Mouse (Mus musculus) MEL (cell line): Measurements from ENCODE around the gene Ncaph2.

Source experiments
- CTCF ChIP-seq, 3 experiments: IDR thresholded peaks in 2 of 3; conservative IDR thresholded peaks in 1 of 3; 2 replicates each; pipeline ENCODE4 v1.5.1; 2011 to 2012; ENCODE audit warnings: low read length in 3 of 3, low read depth in 2 of 3, mild to moderate bottlenecking in 2 of 3, improper control_type of control experiment in 1 of 3, inconsistent platforms in 1 of 3, mixed read lengths in 1 of 3, moderate library complexity in 1 of 3; ENCODE audit not compliant: control insufficient read depth in 1 of 3, insufficient read depth in 1 of 3, poor library complexity in 1 of 3, severe bottlenecking in 1 of 3
- E2F4 ChIP-seq: IDR thresholded peaks from 2 replicates; pipeline ENCODE4 v1.6.1; 2011; ENCODE audit warnings: low read depth, low read length, improper control_type of control experiment, borderline replicate concordance
- EP300 ChIP-seq, 2 experiments: IDR thresholded peaks; 2 replicates each; pipeline ENCODE4 v1.6.1; 2011; ENCODE audit warnings: improper control_type of control experiment in 2 of 2, low read length in 2 of 2, low read depth in 1 of 2, mild to moderate bottlenecking in 1 of 2
- ETS1 ChIP-seq: IDR thresholded peaks from 2 replicates; pipeline ENCODE4 v1.6.1; 2012; ENCODE audit warnings: low read depth, mild to moderate bottlenecking, inconsistent platforms, low read length, improper control_type of control experiment, moderate library complexity
- MAX ChIP-seq: IDR thresholded peaks from 2 replicates; pipeline ENCODE4 v1.6.1; 2011; ENCODE audit warnings: low read length, improper control_type of control experiment
- MYC ChIP-seq: IDR thresholded peaks from 2 replicates; pipeline ENCODE4 v1.6.1; 2011; ENCODE audit warnings: low read depth, mild to moderate bottlenecking, low read length, improper control_type of control experiment, moderate library complexity
- POLR2A ChIP-seq, 2 experiments: IDR thresholded peaks; 2 replicates each; pipeline ENCODE4 v1.6.1; 2011 to 2012; ENCODE audit warnings: low read length in 2 of 2, mild to moderate bottlenecking in 2 of 2, control low read depth in 1 of 2, improper control_type of control experiment in 1 of 2, low read depth in 1 of 2, moderate library complexity in 1 of 2; ENCODE audit not compliant: control insufficient read depth in 1 of 2, insufficient read depth in 1 of 2, poor library complexity in 1 of 2
- RCOR1 ChIP-seq: IDR thresholded peaks from 2 replicates; pipeline ENCODE4 v1.6.1; 2012; ENCODE audit warnings: low read depth, mild to moderate bottlenecking, inconsistent platforms, low read length, improper control_type of control experiment
- TCF12 ChIP-seq: IDR thresholded peaks from 2 replicates; pipeline ENCODE4 v1.6.1; 2014; ENCODE audit warnings: low read depth, mild to moderate bottlenecking, inconsistent platforms, low read length, improper control_type of control experiment, moderate library complexity
- UBTF ChIP-seq: IDR thresholded peaks from 2 replicates; pipeline ENCODE4 v1.6.1; 2012; ENCODE audit warnings: low read depth, mild to moderate bottlenecking, inconsistent platforms, low read length, improper control_type of control experiment, moderate library complexity, borderline replicate concordance; ENCODE audit not compliant: insufficient read depth
- ZC3H11A ChIP-seq: IDR thresholded peaks from 2 replicates; pipeline ENCODE4 v1.6.1; 2012; ENCODE audit warnings: low read depth, mild to moderate bottlenecking, inconsistent platforms, low read length, improper control_type of control experiment
- ZKSCAN1 ChIP-seq: IDR thresholded peaks from 2 replicates; pipeline ENCODE4 v1.6.1; 2012; ENCODE audit warnings: low read depth, mild to moderate bottlenecking, inconsistent platforms, low read length, improper control_type of control experiment, moderate library complexity
- ZNF384 ChIP-seq: IDR thresholded peaks from 2 replicates; pipeline ENCODE4 v1.6.1; 2012; ENCODE audit warnings: low read depth, mild to moderate bottlenecking, inconsistent platforms, low read length, improper control_type of control experiment

GRCm38 (mm10) chr15:89354455-89354854 lies 1.1 kb upstream of the Ncaph2 start:
- TF ChIP-seq CTCF (IDR thresholded peaks at IDR 0.05 in 2 of 3, conservative IDR thresholded peaks at IDR 0.05 in 1 of 3; ENCODE audit: control insufficient read depth in 1 of 3, insufficient read depth in 1 of 3, low read depth in 2 of 3, low read length in 3 of 3, poor library complexity in 1 of 3, severe bottlenecking in 1 of 3) (no peak), EP300 (IDR thresholded peaks at IDR 0.05; ENCODE audit: low read depth in 1 of 2, low read length in 2 of 2) (no peak), ZKSCAN1 (no peak), MAX (no peak), MYC (no peak), ZNF384 (no peak), ZC3H11A (no peak), E2F4 (no peak), TCF12 (no peak), UBTF (no peak), POLR2A (IDR thresholded peaks at IDR 0.05; ENCODE audit: control insufficient read depth in 1 of 2, insufficient read depth in 1 of 2, low read depth in 1 of 2, low read length in 2 of 2, poor library complexity in 1 of 2) (no peak), ETS1 (no peak), RCOR1 (no peak)
